Mouse (Mus musculus) ES-E14 (cell line): ENCODE measurements around the gene Sec14l2.

ENCODE experiments used
- HCFC1 ChIP-seq: IDR thresholded peaks from 2 replicates; pipeline ENCODE4 v1.6.1; 2012; ENCODE audit warnings: low read length, inconsistent platforms, borderline replicate concordance; ENCODE audit not compliant: insufficient read depth
- MAFK ChIP-seq: IDR thresholded peaks from 2 replicates; pipeline ENCODE4 v1.6.1; 2014; ENCODE audit warnings: mild to moderate bottlenecking, low read depth, low read length, inconsistent platforms; ENCODE audit not compliant: insufficient read depth
- ZC3H11A ChIP-seq: IDR thresholded peaks from 2 replicates; pipeline ENCODE4 v1.6.1; 2012; ENCODE audit warnings: low read depth, mild to moderate bottlenecking, inconsistent platforms, low read length, borderline replicate concordance

GRCm38 (mm10) chr11:4155641-4156040, 32.4 kb upstream of the Sec14l2 start:
- no peak for TF ChIP-seq ZC3H11A
- no peak for TF ChIP-seq HCFC1
- TF ChIP-seq MAFK: no peak
